Mouse (Mus musculus) adrenal gland, adult (tissue): ENCODE data around the gene Rpap1.
"Not testable (repeated sequence)": the region's sequence is repeated elsewhere in the genome, so short reads cannot be mapped to it uniquely, and the experiment has no call there.

ENCODE experiments used
- DNase-seq, 2 experiments: peaks; one replicate each; pipeline ENCODE4 v3.0.0; 2022 to 2023; ENCODE audit warnings: low spot score in 1 of 2; ENCODE audit not compliant: inconsistent age in 2 of 2

Gene Rpap1

GRCm38 (mm10) chr2:119741581-119742411 is 45.5 kb downstream of the Rpap1 start, which contains the start of gene Itpka:
Itpka (plus strand) TSS chr2:119742337.
- DNase-seq: peak; percentile 60 to 91

GRCm38 (mm10) chr2:119740567-119740966 is 46.8 kb downstream of the Rpap1 start:
- DNase-seq: no peak

- no peak for DNase-seq
Observed at GRCm38 (mm10) chr2:119737124-119737523, 50.2 kb downstream of the Rpap1 start.

- no peak for DNase-seq
Observed at GRCm38 (mm10) chr2:119730735-119731134, 56.6 kb downstream of the Rpap1 start.

- no peak for DNase-seq
Observed at GRCm38 (mm10) chr2:119727762-119728416, 59.4 kb downstream of the Rpap1 start.

GRCm38 (mm10) chr2:119721070-119721469 is 66.3 kb downstream of the Rpap1 start:
- DNase-seq: no peak

GRCm38 (mm10) chr2:119715868-119716267 is 71.5 kb downstream of the Rpap1 start:
- DNase-seq: not testable (repeated sequence)
